Mouse (Mus musculus) left cerebral cortex, adult 2 months (tissue): ENCODE measurements around the gene Arpp19. TPM values are rescaled to one million over a fixed set of nuclear protein-coding genes. Genes with fewer than 3 reads are reported as not detected.

Experiments used
- DNase-seq, 2 experiments: peaks; one replicate each; pipeline ENCODE4 v3.0.0; 2021 to 2022; ENCODE audit warnings: low spot score in 2 of 2, mixed read lengths in 1 of 2; ENCODE audit errors: extremely low spot score in 1 of 2
- H3K27ac ChIP-seq: fragments of 200-600 bp; 2 replicates; pipeline ENCODE4 v1.8.1; 2022
- H3K4me3 ChIP-seq: fragments of 200-600 bp; 2 replicates; pipeline ENCODE4 v1.8.1; 2022
- CTCF ChIP-seq: fragments of 200-600 bp; IDR thresholded peaks from 2 replicates; pipeline ENCODE4 v1.8.1; 2022; ENCODE audit warnings: antibody characterized with exemption, mild to moderate bottlenecking, moderate library complexity
- intact Hi-C: fragments of 180-260 bp; cut with DNase I; formaldehyde crosslinking; loops from one replicate; pipeline ENCODE4 v1.15.1; 2025
- total RNA-seq, 2 experiments: library from RNA; stranded (reverse); gene quantifications; 2 replicates each; pipeline ENCODE4 v1.2.3; 2021

The Arpp19 gene
- total RNA-seq, 2 experiments from 2014 or later = 449 to 473 TPM

DNA sequence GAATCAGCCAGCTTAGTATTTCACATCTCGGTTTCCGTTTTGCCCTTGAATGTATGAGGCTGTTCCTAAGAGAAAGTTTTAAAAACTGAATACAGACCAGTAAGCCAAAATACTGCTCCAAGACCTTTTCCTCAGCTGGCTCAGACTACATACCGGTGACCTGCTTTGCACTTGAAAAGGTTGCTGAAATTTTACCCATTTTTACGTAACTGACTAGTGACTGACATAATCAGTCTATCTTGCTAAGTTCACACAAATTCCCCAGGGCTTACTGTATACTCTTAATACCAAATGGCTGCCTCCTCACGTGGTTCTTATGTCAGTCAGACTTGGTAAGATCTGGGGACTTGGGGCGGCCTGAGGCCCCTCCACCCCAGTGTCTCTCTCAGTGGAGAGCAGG, 18.2 kb upstream of the Arpp19 start:
- DNase-seq = no peak
- intact Hi-C loops = loop anchor here (5.0 kb wide), 1 partner anchor 112 kb away; no protein-coding TSS in a partner anchor
- H3K27ac ChIP-seq = no peak overlapping the region
- no peak overlapping the region for H3K4me3 ChIP-seq
- TF ChIP-seq CTCF = no peak

DNA sequence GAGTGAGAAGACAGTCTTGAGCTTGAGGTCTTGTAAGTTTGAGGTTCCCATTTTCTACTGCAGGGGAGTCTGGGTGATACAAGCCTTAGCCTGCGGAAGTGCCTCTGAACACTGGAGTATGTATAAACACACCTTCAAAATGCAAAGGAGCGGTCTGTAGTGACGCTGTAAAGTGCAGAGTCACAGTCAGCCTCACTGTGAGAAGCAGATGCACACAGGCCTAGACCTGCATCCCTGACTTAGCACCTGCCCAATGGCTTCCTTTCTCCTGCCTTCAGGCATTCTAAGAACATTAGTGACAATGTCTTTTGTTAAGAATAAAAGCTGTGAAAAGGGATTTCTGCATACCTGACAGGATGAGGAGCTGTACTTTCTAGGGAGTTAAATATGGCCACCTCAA, 17.8 kb upstream of the Arpp19 start:
- no peak for DNase-seq
- no peak overlapping the region for H3K4me3 ChIP-seq
- TF ChIP-seq CTCF = no peak
- intact Hi-C loops = loop anchor here (5.0 kb wide), 1 partner anchor 112 kb away; no protein-coding TSS in a partner anchor
- no peak overlapping the region for H3K27ac ChIP-seq

DNA sequence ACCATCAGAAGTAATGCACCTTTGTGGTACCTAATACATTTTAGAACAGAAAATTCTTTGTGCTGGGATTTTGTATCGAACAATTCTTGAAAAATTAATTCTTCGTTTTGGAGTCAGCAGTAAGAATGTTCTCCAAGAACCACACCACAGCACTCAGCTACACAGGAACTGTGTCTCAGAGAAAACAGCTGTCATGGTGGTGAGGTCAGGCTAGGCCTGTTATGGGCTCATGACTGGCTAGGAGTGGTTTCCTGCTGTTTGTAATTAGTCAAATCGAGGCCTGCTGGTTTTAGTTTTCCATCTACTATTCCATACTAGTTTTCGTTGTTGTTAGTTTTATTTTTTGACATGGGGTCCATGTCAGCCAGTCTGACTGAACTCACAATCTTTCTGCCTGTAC, 16.9 kb upstream of the Arpp19 start:
- intact Hi-C loops = no loop called here
- no peak for TF ChIP-seq CTCF
- Histone ChIP-seq H3K27ac (no peak overlapping the region), H3K4me3 (no peak overlapping the region)
- no peak for DNase-seq

DNA sequence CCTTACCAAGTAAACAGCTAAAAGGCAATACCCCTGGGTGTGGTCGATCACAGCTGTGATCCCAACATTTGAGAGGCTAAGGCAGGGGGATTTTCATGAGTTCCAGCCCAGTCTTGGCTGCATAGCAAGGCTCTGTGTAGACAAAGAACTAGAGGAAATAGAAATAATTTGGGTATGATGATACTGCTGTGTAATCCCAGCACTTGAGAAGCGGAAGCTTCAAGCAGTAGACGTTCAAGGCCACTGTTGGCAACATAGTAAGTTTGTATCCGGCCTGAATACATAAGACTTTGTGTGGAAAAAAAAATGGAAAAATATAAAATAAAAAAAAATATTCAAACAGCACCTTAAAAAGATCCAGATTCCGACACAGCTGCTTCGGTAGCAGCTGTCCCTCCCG, 14.9 kb upstream of the Arpp19 start:
- TF ChIP-seq CTCF = no peak
- intact Hi-C loops = no loop called here
- Histone ChIP-seq H3K4me3 (no peak overlapping the region), H3K27ac (no peak overlapping the region)
- DNase-seq = no peak

DNA sequence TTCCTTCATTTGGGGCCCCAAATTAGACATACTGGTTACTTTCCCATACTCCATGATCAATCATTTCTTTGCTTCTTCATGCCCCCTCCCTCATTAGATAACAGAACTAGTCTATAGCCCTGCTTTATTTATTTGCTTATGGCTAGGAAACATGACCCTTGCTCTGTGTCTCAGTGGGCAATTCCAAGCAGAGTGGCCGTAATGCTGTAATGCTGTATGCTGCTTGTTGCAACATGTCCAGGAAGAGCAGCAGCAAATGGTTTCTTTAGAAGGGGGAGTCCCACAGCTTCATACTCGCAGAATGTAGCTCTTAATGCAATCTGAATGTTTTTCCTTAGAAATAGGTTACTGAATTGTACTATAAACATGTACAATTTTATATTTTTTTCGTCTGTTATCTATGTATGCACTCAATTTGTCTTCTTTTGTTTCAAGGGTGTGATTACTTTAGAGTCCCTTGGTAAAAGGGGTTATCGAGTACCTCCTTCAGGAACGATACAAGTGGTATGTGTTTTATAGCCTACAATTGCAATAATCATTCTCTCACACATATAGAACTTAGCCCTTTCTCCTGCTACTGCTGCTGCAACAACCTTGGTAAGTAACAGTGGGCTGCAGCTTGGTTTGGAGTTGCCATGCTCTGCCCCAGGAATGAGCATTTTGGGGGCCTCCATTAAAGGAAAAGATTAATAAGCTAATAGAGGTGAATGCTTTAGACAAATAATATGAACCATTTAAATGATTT, 14.1 kb upstream of the Arpp19 start:
- no peak overlapping the region for H3K27ac ChIP-seq
- H3K4me3 ChIP-seq = no peak overlapping the region
- DNase-seq = no peak
- intact Hi-C loops = no loop called here
- TF ChIP-seq CTCF = no peak

DNA sequence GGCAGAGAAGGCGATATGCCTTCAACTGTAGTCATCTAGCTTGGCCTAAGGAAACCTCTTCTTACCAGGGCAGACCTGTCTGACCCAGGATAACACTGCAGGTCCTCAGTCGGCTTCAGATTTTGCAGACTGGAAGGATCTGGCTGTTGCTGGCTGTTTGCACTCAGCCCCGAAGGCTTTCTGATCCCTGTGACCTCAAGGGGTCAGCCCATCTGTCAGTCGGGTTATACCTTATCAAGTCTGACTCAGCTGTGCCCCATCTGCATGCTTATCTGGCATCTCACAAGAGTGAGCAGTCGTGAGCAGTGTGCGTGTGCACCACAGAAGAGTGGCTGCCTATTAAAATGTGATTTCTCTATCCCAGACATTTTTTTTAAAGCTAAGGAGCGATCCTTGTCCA, 13.3 kb upstream of the Arpp19 start:
- DNase-seq = no peak
- intact Hi-C loops = no loop called here

DNA sequence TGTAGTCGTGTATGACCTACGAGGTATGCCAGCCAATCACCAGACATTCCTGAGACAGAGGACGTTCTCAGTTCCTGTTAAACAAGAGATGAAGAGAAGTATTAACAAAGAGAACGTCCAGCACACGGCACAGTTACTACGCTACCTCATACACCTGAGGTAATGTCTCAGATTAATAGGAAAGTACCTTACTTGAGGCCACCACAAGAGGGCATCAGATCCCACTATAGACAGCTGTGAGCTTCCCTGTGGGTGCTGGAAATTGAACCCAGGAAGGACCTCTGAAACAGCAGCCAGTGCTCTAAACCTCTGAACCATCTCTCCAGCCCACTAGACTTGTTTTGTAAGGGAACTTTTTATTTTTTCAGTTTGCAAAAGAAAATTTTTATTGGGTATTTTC, 11.7 kb upstream of the Arpp19 start:
- Histone ChIP-seq H3K27ac (no peak overlapping the region), H3K4me3 (no peak overlapping the region)
- intact Hi-C loops = no loop called here
- no peak for DNase-seq
- peak; percentile 40 for TF ChIP-seq CTCF

More for the DNA sequence above, 13.3 kb upstream of the Arpp19 start:
- Histone ChIP-seq H3K4me3 (no peak overlapping the region), H3K27ac (no peak overlapping the region)
- TF ChIP-seq CTCF = no peak

DNA sequence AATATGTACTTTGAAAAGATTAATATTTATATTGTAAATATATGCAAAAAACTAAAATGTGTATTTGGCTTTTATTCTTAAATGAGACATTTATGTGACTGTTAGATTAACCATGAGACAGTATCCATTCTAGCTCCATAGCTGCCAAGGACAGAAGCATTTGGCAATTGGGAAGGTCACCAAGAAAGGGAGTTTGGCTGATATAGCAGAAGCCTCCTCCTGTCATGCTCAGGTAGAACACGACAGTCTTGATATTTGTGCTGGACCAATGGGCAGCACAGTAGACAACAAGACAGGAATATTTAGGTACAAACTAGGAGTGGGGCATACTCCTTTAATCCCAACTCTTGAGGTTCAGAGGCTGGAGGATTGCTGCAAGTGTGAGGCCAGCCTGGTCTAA, 5.0 kb upstream of the Arpp19 start:
- no peak for TF ChIP-seq CTCF
- no peak overlapping the region for H3K27ac ChIP-seq
- intact Hi-C loops = loop anchor here (5.0 to 10.0 kb wide), 2 partner anchors 125 to 412 kb away; partner anchors contain the start of gene Leo1
- no peak overlapping the region for H3K4me3 ChIP-seq
- no peak for DNase-seq

DNA sequence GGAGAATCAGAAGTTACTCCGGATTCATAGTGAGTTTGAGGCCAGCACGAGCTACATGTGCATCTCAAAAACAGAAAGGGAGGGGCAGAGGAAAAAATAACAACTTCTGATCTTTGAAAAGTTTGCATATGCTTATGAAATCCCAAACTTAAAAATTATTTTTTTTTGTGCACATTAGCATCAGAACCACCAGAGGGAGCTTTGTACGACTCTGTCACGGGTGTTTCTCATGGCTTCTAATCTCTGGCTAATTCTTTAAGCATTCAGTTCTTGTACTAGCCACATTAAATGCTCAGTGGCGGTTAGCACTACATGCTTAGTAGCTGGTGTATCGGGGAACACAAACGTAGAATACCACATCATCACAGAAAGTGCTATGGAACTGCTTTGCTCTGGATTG, 4.3 kb upstream of the Arpp19 start:
- no peak for DNase-seq
- intact Hi-C loops = loop anchor here (5.0 to 10.0 kb wide), 2 partner anchors 126 to 412 kb away; partner anchors contain the start of gene Leo1
- TF ChIP-seq CTCF = peak; percentile 66
- H3K4me3 ChIP-seq = no peak overlapping the region
- no peak overlapping the region for H3K27ac ChIP-seq

DNA sequence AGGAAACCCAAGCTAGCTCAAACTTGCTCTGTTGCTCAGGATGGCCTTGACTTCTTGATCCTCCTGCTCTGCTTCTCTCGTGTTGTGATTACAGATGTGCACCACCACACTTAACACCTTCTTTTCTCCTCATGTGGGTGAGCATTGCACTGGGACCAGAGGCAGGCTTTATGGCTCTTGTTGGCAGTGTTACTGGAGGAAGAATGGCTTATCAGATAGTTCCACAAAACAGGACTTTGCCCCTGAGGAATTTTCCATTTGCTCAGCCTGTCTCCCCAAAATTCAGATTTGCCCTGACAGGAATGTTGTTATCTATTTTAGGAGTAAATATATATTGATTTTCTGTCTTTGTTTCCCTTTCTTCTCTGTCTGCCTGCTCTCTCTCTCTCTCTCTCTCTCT, 2.7 kb upstream of the Arpp19 start:
- no peak overlapping the region for H3K4me3 ChIP-seq
- TF ChIP-seq CTCF = no peak
- intact Hi-C loops = loop anchor here (5.0 to 10.0 kb wide), 3 partner anchors 82 to 410 kb away; partner anchors contain the start of genes Fam214a and Leo1
- H3K27ac ChIP-seq = no peak overlapping the region
- DNase-seq = no peak

DNA sequence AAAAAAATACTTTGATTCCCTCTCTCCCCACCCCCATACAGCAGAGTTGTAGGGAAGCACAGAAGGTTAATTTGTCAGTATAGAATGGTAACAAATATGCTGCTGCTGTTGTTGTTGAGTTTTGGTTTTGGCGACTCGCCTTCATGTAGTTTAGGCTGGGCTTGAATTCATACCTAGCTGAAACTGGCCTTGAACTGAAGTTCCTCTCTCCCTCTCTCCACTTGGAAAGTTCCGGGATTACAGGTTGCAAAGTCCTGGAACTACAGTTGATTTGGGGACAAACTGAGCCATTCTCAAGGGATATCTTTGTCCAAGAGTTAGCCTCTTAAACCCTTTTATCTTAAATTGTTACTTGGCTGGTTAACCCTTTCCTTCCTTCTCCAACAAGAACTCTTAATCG, 1.5 kb upstream of the Arpp19 start:
- intact Hi-C loops = loop anchor here (5.0 to 10.0 kb wide), 2 partner anchors 84 to 409 kb away; partner anchors contain the start of genes Fam214a and Leo1
- Histone ChIP-seq H3K27ac (no peak overlapping the region), H3K4me3 (no peak overlapping the region)
- no peak for TF ChIP-seq CTCF
- DNase-seq = no peak

DNA sequence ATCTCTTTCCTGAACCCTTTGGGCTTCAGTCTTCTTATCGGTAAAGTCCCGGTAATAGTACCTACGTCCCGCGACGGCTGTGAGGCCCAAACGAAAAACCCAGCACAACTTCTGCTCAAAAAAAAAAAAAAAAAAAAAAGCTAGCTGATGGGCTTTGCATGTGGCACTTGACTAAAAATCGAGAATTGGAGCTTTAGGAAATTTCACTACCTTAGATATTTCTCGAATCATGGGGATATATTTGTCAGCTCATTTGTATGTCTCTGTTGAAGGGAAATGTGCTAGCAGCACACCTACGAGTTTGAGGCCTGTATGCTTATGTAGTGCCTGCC, 909 bp downstream of the Arpp19 start:
- DNase-seq = no peak
- intact Hi-C loops = loop anchor here (5.0 to 10.0 kb wide), 2 partner anchors 86 to 406 kb away; partner anchors contain the start of genes Fam214a and Leo1
- H3K27ac ChIP-seq = peak overlapping the region; percentile 82; the same call in 1 of the 2 replicates
- peak overlapping the region; percentile 93 for H3K4me3 ChIP-seq
- no peak for TF ChIP-seq CTCF

DNA sequence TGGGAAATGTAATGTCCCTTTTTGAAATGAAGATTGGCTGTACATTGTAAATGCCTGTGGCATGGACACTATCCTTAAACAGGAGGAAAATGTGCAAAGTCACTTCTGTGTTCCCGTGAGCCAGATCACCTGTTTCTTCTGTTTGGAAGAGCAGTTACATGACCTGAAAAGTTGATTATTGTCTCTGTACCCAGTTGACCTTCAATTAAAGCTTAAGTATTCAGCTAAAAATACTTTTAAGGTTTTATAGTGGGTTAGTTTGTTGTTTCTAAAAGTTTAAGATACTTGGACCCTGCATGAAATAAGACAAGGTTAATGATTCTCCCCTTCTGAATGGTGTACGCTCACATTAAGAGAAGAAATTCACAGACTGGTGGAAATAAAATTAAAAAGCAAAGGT, 3.2 kb downstream of the Arpp19 start:
- Histone ChIP-seq H3K4me3 (no peak overlapping the region), H3K27ac (no peak overlapping the region)
- intact Hi-C loops = no loop called here
- no peak for DNase-seq
- no peak for TF ChIP-seq CTCF
